In genomic region chr5:99900041-99900440, GRCm38 (mm10) we compare ENCODE assay signal across 8 mouse cellular contexts. TPM values are rescaled to one million over a fixed set of nuclear protein-coding genes. Genes with fewer than 3 reads are reported as not detected.
DNase-seq lines count a peak whose midpoint lies in the region; ATAC-seq and TF ChIP-seq lines count a peak whose summit lies in the region.

No protein-coding gene starts in this region.

- peak; percentile 33 for DNase-seq in gastrocnemius, postnatal 10 days
- DNase-seq in gastrocnemius, postnatal 36 days, result no peak
- peak; percentile 87 for DNase-seq in brain, adult 2 months (ENCODE audit: low read depth, low spot score)
- DNase-seq in forebrain, embryonic 10.5 days (ENCODE audit: extremely low spot score, low spot score), result peak; percentile 57
- peak; percentile 84 for DNase-seq in hindbrain, embryonic 14.5 days (ENCODE audit: low spot score)
- peak; percentile 46 for DNase-seq in left cerebral cortex, adult 11 months (ENCODE audit: low spot score)

- ATAC-seq in hindbrain, embryonic 14.5 days (ENCODE audit: low FRiP score), result peak; percentile 87
- peak; percentile 83 for ATAC-seq in megakaryocyte progenitor cell, adult 5-6 weeks (replicated peaks; ENCODE audit: poor library complexity)

- 18% methylated on average over 6 of the region's 6 CpGs for WGBS in forebrain, embryonic 10.5 days
- 11% methylated on average over 6 of the region's 6 CpGs for WGBS in hindbrain, embryonic 14.5 days
- WGBS in small intestine, adult 2 months, result 6% methylated on average over 6 of the region's 6 CpGs

- peaks cover 6% of the 10 kb centered on the region for H3K4me1 ChIP-seq in forebrain, embryonic 10.5 days
- H3K4me1 ChIP-seq in hindbrain, embryonic 14.5 days (replicated peaks; ENCODE audit: control insufficient read depth, insufficient read depth, low read length), result no peaks in the 10 kb centered on the region
- H3K4me1 ChIP-seq in small intestine, adult 2 months (ENCODE audit: control insufficient read depth, insufficient read depth, insufficient read length, low read length), result no peaks in the 10 kb centered on the region

- intact Hi-C loops in gastrocnemius, postnatal 36 days (cut with DNase I), result no loop called here

- no peak overlapping the region for H3K9ac ChIP-seq in hindbrain, embryonic 14.5 days

- peak; percentile 47; the same call in 1 of the 2 replicates for TF ChIP-seq CTCF in small intestine, adult 2 months (IDR thresholded peaks at IDR 0.05; ENCODE audit: extremely low read depth, insufficient read length, insufficient replicate concordance, low read depth, low read length)

- no peak for TF ChIP-seq POLR2A in small intestine, adult 2 months (IDR thresholded peaks at IDR 0.05; ENCODE audit: low read depth, low read length)

- H3K4me2 ChIP-seq in hindbrain, embryonic 14.5 days (replicated peaks), result no peak overlapping the region

- H3K36me3 ChIP-seq in forebrain, embryonic 10.5 days (replicated peaks), result no peaks in the 10 kb centered on the region
- no peaks in the 10 kb centered on the region for H3K36me3 ChIP-seq in hindbrain, embryonic 14.5 days (replicated peaks; ENCODE audit: control insufficient read depth, insufficient read depth)
- H3K36me3 ChIP-seq in small intestine, adult 2 months (ENCODE audit: control insufficient read depth, insufficient read depth, low read length), result no peaks in the 10 kb centered on the region

- peaks cover 6% of the 10 kb centered on the region for H3K27me3 ChIP-seq in forebrain, embryonic 10.5 days (ENCODE audit: poor library complexity, severe bottlenecking)
- no peaks in the 10 kb centered on the region for H3K27me3 ChIP-seq in hindbrain, embryonic 14.5 days (ENCODE audit: control insufficient read depth, insufficient read depth, low read length)
- no peaks in the 10 kb centered on the region for H3K27me3 ChIP-seq in small intestine, adult 2 months (ENCODE audit: control insufficient read depth, insufficient read depth, low read length)

- H3K9me3 ChIP-seq in forebrain, embryonic 10.5 days, result no peaks in the 10 kb centered on the region
- H3K9me3 ChIP-seq in hindbrain, embryonic 14.5 days (ENCODE audit: control insufficient read depth, low read length), result no peaks in the 10 kb centered on the region

- H3K4me3 ChIP-seq in forebrain, embryonic 10.5 days, result no peak overlapping the region
- no peak overlapping the region for H3K4me3 ChIP-seq in hindbrain, embryonic 14.5 days (replicated peaks; ENCODE audit: low read length)
- no peak overlapping the region for H3K4me3 ChIP-seq in small intestine, adult 2 months (ENCODE audit: low read depth, low read length)

- H3K27ac ChIP-seq in forebrain, embryonic 10.5 days, result no peak overlapping the region
- no peak overlapping the region for H3K27ac ChIP-seq in hindbrain, embryonic 14.5 days
- H3K27ac ChIP-seq in small intestine, adult 2 months (ENCODE audit: insufficient read depth, low read depth, low read length), result no peak overlapping the region

RNA-seq across cellular contexts. Expression of gene Vamp9, which starts 6.0 kb away (rescaled TPM):
- total RNA-seq in gastrocnemius, postnatal 10 days (2021), result under 1 TPM; 0.49 to 0.56 TPM
- not detected for total RNA-seq in gastrocnemius, postnatal 36 days (2021)
- polyA plus RNA-seq in forebrain, embryonic 10.5 days (2016; fragmentation: Nextera tagmentation; extraction: Ambion mirVana), result 0.25 and 0.30 TPM in 2 replicates
- 1.0 and 1.1 TPM in 2 replicates for polyA plus RNA-seq in hindbrain, embryonic 14.5 days (2014; fragmentation: Nextera tagmentation; extraction: Ambion mirVana)
- total RNA-seq in megakaryocyte progenitor cell, adult 5-6 weeks (2015), result not detected in 2 replicates
- total RNA-seq in megakaryocyte progenitor cell, adult 5-6 weeks (2017), result not detected in 2 replicates
- polyA plus RNA-seq in small intestine, adult 2 months (2012; rRNA removed), result not detected in 2 replicates

Comparison
In these comparisons a context has a peak if more than half of its experiments do, and no peak if none do; other contexts are left out.
1. DNase-seq: peak in gastrocnemius, postnatal 10 days (single experiment), brain, adult 2 months (single experiment), forebrain, embryonic 10.5 days (single experiment), hindbrain, embryonic 14.5 days (single experiment) and left cerebral cortex, adult 11 months (single experiment); none in gastrocnemius, postnatal 36 days (0 of 2).